Mouse (Mus musculus) limb, embryonic 10.5 days (tissue): ENCODE data around the gene Cast. TPM values are rescaled to one million over a fixed set of nuclear protein-coding genes. Genes with fewer than 3 reads are reported as not detected.

Source experiments
- polyA plus RNA-seq: library from polyadenylated mRNA; unstranded; fragments of >200 nt; fragmentation: Nextera tagmentation; extraction: Ambion mirVana; gene quantifications from 2 replicates; pipeline ENCODE4 v1.2.1, GENCODE M21; 2016

Cast gene
- polyA plus RNA-seq, 1 experiment from 2014 or later = 21.4 TPM

Other genes starting within 250 kb of the Cast start
- gene Erap1, start 169.2 kb downstream of the Cast start, polyA plus RNA-seq = 2.9 and 3.4 TPM in 2 replicates